Mouse (Mus musculus) myocyte (in vitro differentiated cells): ENCODE data around the gene Dbil5. TPM values are rescaled to one million over a fixed set of nuclear protein-coding genes. Genes with fewer than 3 reads are reported as not detected.

Experiments
- H3K27me3 ChIP-seq: one replicate; pipeline ENCODE4 v1.6.1; 2011; ENCODE audit not compliant: control insufficient read depth, insufficient read depth, insufficient read length
- H3K36me3 ChIP-seq: one replicate; pipeline ENCODE4 v1.6.1; 2011; ENCODE audit not compliant: control insufficient read depth, insufficient read depth
- H3K4me2 ChIP-seq: one replicate; pipeline ENCODE4 v1.6.1; 2011; ENCODE audit warnings: low read depth, control low read depth
- H3K4me3 ChIP-seq: one replicate; pipeline ENCODE4 v1.5.1; 2011; ENCODE audit warnings: mild to moderate bottlenecking, control low read depth, moderate library complexity
- H3K79me2 ChIP-seq: one replicate; pipeline ENCODE4 v1.6.1; 2011; ENCODE audit not compliant: control insufficient read depth, insufficient read depth
- H3ac ChIP-seq: one replicate; pipeline ENCODE4 v1.6.1; 2011; ENCODE audit not compliant: control insufficient read depth, insufficient read length
- CEBPB ChIP-seq: IDR thresholded peaks from 2 replicates; pipeline ENCODE4 v1.6.1; 2011; ENCODE audit warnings: mild to moderate bottlenecking, moderate library complexity; ENCODE audit not compliant: poor library complexity, insufficient read depth, severe bottlenecking
- E2F4 ChIP-seq: IDR thresholded peaks from one replicate; pipeline ENCODE4 v1.6.1; 2011; ENCODE audit warnings: mild to moderate bottlenecking, control low read depth, moderate library complexity; ENCODE audit not compliant: insufficient read depth
- MAX ChIP-seq: IDR thresholded peaks from one replicate; pipeline ENCODE4 v1.6.1; 2011; ENCODE audit warnings: low read depth, mild to moderate bottlenecking, control low read depth
- MYOD1 ChIP-seq, 3 experiments: IDR thresholded peaks; one replicate each; pipeline ENCODE4 v1.6.1; 2011; ENCODE audit warnings: control low read depth in 2 of 3, low read depth in 2 of 3, mild to moderate bottlenecking in 2 of 3, moderate library complexity in 1 of 3; ENCODE audit not compliant: insufficient read length in 2 of 3, control insufficient read depth in 1 of 3
- MYOG ChIP-seq, 3 experiments: IDR thresholded peaks; one replicate each; pipeline ENCODE4 v1.6.1; 2011; ENCODE audit warnings: control low read depth in 2 of 3, low read depth in 2 of 3, mild to moderate bottlenecking in 2 of 3; ENCODE audit not compliant: insufficient read length in 2 of 3, control insufficient read depth in 1 of 3, insufficient read depth in 1 of 3
- POLR2A ChIP-seq: IDR thresholded peaks from one replicate; pipeline ENCODE4 v1.6.1; 2011; ENCODE audit warnings: low read depth, mild to moderate bottlenecking, control low read depth, moderate library complexity; ENCODE audit not compliant: insufficient read length
- POLR2AphosphoS2 ChIP-seq: IDR thresholded peaks from one replicate; pipeline ENCODE4 v1.6.1; 2011; ENCODE audit warnings: low read depth, control low read depth; ENCODE audit not compliant: insufficient read length
- REST ChIP-seq: IDR thresholded peaks from one replicate; pipeline ENCODE4 v1.6.1; 2011; ENCODE audit warnings: mild to moderate bottlenecking, control low read depth, moderate library complexity; ENCODE audit not compliant: insufficient read depth, insufficient read length
- SRF ChIP-seq: IDR thresholded peaks from one replicate; pipeline ENCODE4 v1.6.1; 2011; ENCODE audit warnings: low read depth; ENCODE audit not compliant: control insufficient read depth, insufficient read length
- TCF12 ChIP-seq: IDR thresholded peaks from one replicate; pipeline ENCODE4 v1.6.1; 2011; ENCODE audit warnings: mild to moderate bottlenecking, control low read depth; ENCODE audit not compliant: poor library complexity, insufficient read depth, severe bottlenecking
- TCF3 ChIP-seq: IDR thresholded peaks from one replicate; pipeline ENCODE4 v1.6.1; 2011; ENCODE audit warnings: low read depth, control low read depth; ENCODE audit not compliant: insufficient read length
- USF1 ChIP-seq: IDR thresholded peaks from one replicate; pipeline ENCODE4 v1.6.1; 2011; ENCODE audit warnings: low read depth, mild to moderate bottlenecking, control low read depth, moderate library complexity
- polyA plus RNA-seq: library from polyadenylated mRNA; unstranded; fragments of >200 nt; fragmentation: generic; extraction: Trizol; gene quantifications from one replicate; pipeline ENCODE4 v1.2.1, GENCODE M21; 2012; ENCODE audit warnings: missing spikeins

Gene Dbil5
- polyA plus RNA-seq, 1 experiment = 0.86 TPM

- TF ChIP-seq REST (no peak), MYOG (IDR thresholded peaks at IDR 0.05; ENCODE audit: control insufficient read depth in 1 of 3, insufficient read depth in 1 of 3, insufficient read length in 2 of 3, low read depth in 2 of 3) (no peak), USF1 (no peak), POLR2AphosphoS2 (no peak), MYOD1 (IDR thresholded peaks at IDR 0.05; ENCODE audit: control insufficient read depth in 1 of 3, insufficient read length in 2 of 3, low read depth in 2 of 3) (no peak), SRF (no peak), MAX (no peak), TCF3 (no peak), TCF12 (no peak), CEBPB (no peak), E2F4 (no peak), POLR2A (no peak)
- H3K79me2 ChIP-seq = peaks cover 12% of the 10 kb centered on the region
- no peak overlapping the region for H3K4me2 ChIP-seq
- H3K36me3 ChIP-seq = peaks cover 5% of the 10 kb centered on the region
- no peaks in the 10 kb centered on the region for H3K27me3 ChIP-seq
- no peak overlapping the region for H3K4me3 ChIP-seq
- H3ac ChIP-seq = no peak overlapping the region
Observed at GRCm38 (mm10) chr11:76213841-76214240, 3.6 kb upstream of the Dbil5 start.

DNA sequence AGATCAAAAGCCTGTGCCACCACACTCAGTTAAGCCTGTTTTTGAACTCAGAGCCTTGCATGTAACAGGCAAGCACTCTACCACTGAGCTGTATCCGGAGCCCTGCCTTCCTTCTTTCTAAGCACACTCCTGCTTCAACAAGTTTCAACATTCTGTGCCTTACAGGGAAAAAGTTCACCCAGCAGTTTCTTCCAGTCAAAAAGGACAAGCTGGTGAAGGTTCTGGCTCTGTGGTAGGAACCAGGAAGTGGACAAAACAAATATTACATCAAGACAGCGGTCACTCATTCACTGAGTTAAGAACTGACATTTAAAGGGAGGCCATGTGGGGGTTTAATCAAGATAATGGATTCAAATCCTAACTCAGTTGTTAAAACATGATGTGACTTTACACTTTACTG, 2.4 kb upstream of the Dbil5 start:
- TF ChIP-seq SRF (no peak), MYOD1 (IDR thresholded peaks at IDR 0.05; ENCODE audit: control insufficient read depth in 1 of 3, insufficient read length in 2 of 3, low read depth in 2 of 3) (no peak), MYOG (IDR thresholded peaks at IDR 0.05; ENCODE audit: control insufficient read depth in 1 of 3, insufficient read depth in 1 of 3, insufficient read length in 2 of 3, low read depth in 2 of 3) (no peak), REST (no peak), POLR2A (no peak), E2F4 (no peak)
- Histone ChIP-seq H3K36me3 (peaks cover 5% of the 10 kb centered on the region), H3ac (no peak overlapping the region)

GRCm38 (mm10) chr11:76216049-76216540, 1.3 kb upstream of the Dbil5 start:
- Histone ChIP-seq H3ac (no peak overlapping the region), H3K27me3 (no peaks in the 10 kb centered on the region), H3K4me3 (peak overlapping the region; percentile 88), H3K36me3 (peaks cover 5% of the 10 kb centered on the region), H3K79me2 (peaks cover 12% of the 10 kb centered on the region), H3K4me2 (peak overlapping the region; percentile 93)
- no peak for TF ChIP-seq TCF3
- no peak for TF ChIP-seq MAX
- TF ChIP-seq REST = no peak
- TF ChIP-seq POLR2A = no peak
- TF ChIP-seq POLR2AphosphoS2 = no peak
- no peak for TF ChIP-seq TCF12
- TF ChIP-seq MYOG (IDR thresholded peaks at IDR 0.05; ENCODE audit: control insufficient read depth in 1 of 3, insufficient read depth in 1 of 3, insufficient read length in 2 of 3, low read depth in 2 of 3) = no peak
- TF ChIP-seq E2F4 = no peak
- TF ChIP-seq MYOD1 (IDR thresholded peaks at IDR 0.05; ENCODE audit: control insufficient read depth in 1 of 3, insufficient read length in 2 of 3, low read depth in 2 of 3) = no peak
- TF ChIP-seq CEBPB = no peak
- no peak for TF ChIP-seq SRF

More for the DNA sequence above, 2.4 kb upstream of the Dbil5 start:
- Histone ChIP-seq H3K79me2 (peaks cover 12% of the 10 kb centered on the region), H3K4me2 (no peak overlapping the region), H3K4me3 (no peak overlapping the region), H3K27me3 (no peaks in the 10 kb centered on the region)

- H3K79me2 ChIP-seq = peaks cover 12% of the 10 kb centered on the region
- H3K36me3 ChIP-seq = peaks cover 5% of the 10 kb centered on the region
- H3K4me3 ChIP-seq = peak overlapping the region; percentile 88
- peak overlapping the region; percentile 93 for H3K4me2 ChIP-seq
- peak; percentile 3 for TF ChIP-seq USF1
- no peak for TF ChIP-seq MYOG (IDR thresholded peaks at IDR 0.05; ENCODE audit: control insufficient read depth in 1 of 3, insufficient read depth in 1 of 3, insufficient read length in 2 of 3, low read depth in 2 of 3)
- peak overlapping the region; percentile 10 for H3ac ChIP-seq
- H3K27me3 ChIP-seq = no peaks in the 10 kb centered on the region
Observed at GRCm38 (mm10) chr11:76216681-76217389, 573 bp upstream of the Dbil5 start.

- Histone ChIP-seq H3K79me2 (no peaks in the 10 kb centered on the region), H3K4me3 (no peak overlapping the region), H3K4me2 (no peak overlapping the region), H3ac (no peak overlapping the region), H3K27me3 (no peaks in the 10 kb centered on the region), H3K36me3 (peaks cover 4% of the 10 kb centered on the region)
- TF ChIP-seq SRF (no peak), POLR2AphosphoS2 (no peak)
Observed at GRCm38 (mm10) chr11:76224631-76225030, 7.2 kb downstream of the Dbil5 start.
